Mouse (Mus musculus) heart, postnatal 0 days (tissue): Measurements from ENCODE around the gene Idua.

Experiments used
- CTCF ChIP-seq: IDR thresholded peaks from 2 replicates; pipeline ENCODE4 v1.5.1; 2016; ENCODE audit warnings: antibody characterized with exemption, control low read depth, low read depth
- EP300 ChIP-seq: IDR thresholded peaks from 2 replicates; pipeline ENCODE4 v1.6.1; 2016; ENCODE audit warnings: antibody characterized with exemption, low read depth

- TF ChIP-seq CTCF (no peak), EP300 (no peak)
Measured at GRCm38 (mm10) chr5:108697341-108697753, 37.2 kb downstream of the Idua start.
